Mouse (Mus musculus): ENCODE data around the gene Pgp. TPM values are rescaled to one million over a fixed set of nuclear protein-coding genes. Genes with fewer than 3 reads are reported as not detected.
"Not testable (repeated sequence)": the region's sequence is repeated elsewhere in the genome, so short reads cannot be mapped to it uniquely, and the experiment has no call there.

The Pgp gene
- polyA plus RNA-seq, 1 experiment from 2014 or later: 41.3 TPM

- no peaks in the 10 kb centered on the region for H3K27me3 ChIP-seq
- in situ Hi-C loops (cut with MboI; ENCODE audit: low pct_unique_long_range_greater_than_20kb): no loop called here
- DNase-seq (ENCODE audit: low read depth, low spot score) (no peak), ATAC-seq (no peak)
- no peak for TF ChIP-seq CTCF (IDR thresholded peaks at IDR 0.05)
- POLR2A ChIA-PET: no interaction called here
- CTCF ChIA-PET: interaction anchor here (1.0 kb wide), 1 partner anchor 38 kb away, joined by 3 read pairs; the partner anchor contains the start of gene Mlst8
These were observed 29.0 kb upstream of the Pgp start for GRCm38 (mm10) chr17:24441148-24441547.

DNA sequence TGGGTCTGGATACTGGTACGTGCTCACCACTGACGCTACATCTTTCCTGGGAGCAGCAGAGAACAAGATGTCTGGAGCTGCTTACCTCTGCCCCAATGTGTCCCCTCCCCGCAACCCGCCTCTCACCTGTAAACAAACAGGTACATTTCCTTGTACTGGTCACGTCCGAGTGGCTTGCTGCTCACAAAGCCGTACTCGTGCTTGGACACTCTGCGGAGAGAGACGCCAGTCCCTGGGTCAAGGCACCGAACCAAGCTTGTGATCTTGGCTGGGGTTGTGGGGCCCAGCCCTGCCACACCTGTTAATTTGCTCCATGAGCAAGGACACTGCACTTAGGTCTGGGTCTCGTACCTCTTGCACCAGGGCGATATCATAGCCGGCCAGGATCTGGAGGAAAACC lies 28.1 kb upstream of the Pgp start:
- TF ChIP-seq CTCF (IDR thresholded peaks at IDR 0.05): no peak
- ChIA-PET CTCF (no interaction called here), POLR2A (no interaction called here)
- DNase-seq (ENCODE audit: low read depth, low spot score) (no peak), ATAC-seq (no peak)
- in situ Hi-C loops (cut with MboI; ENCODE audit: low pct_unique_long_range_greater_than_20kb): no loop called here
- no peaks in the 10 kb centered on the region for H3K27me3 ChIP-seq

- no peaks in the 10 kb centered on the region for H3K27me3 ChIP-seq
- no peak for TF ChIP-seq CTCF (IDR thresholded peaks at IDR 0.05)
- in situ Hi-C loops (cut with MboI; ENCODE audit: low pct_unique_long_range_greater_than_20kb): no loop called here
- ChIA-PET POLR2A (no interaction called here), CTCF (no interaction called here)
- ATAC-seq (no peak), DNase-seq (ENCODE audit: low read depth, low spot score) (no peak)
These were observed 27.5 kb upstream of the Pgp start, which contains the start of gene Dnase1l2 for GRCm38 (mm10) chr17:24442632-24443155. Dnase1l2 (minus strand) TSS chr17:24443105.

- ChIA-PET CTCF (interaction anchor here (1.4 kb wide), 1 partner anchor 51 kb away, joined by 3 read pairs; no protein-coding TSS in a partner anchor), POLR2A (interaction anchor here (1.4 kb wide), 1 partner anchor 10 kb away, joined by 3 read pairs; no protein-coding TSS in a partner anchor)
These were observed 26.8 kb upstream of the Pgp start for GRCm38 (mm10) chr17:24443409-24443808.

GRCm38 (mm10) chr17:24446590-24446989 lies 23.6 kb upstream of the Pgp start:
- CTCF ChIA-PET: no interaction called here
- no peak for DNase-seq (ENCODE audit: low read depth, low spot score)
- TF ChIP-seq CTCF (IDR thresholded peaks at IDR 0.05): no peak

More at GRCm38 (mm10) chr17:24443409-24443808, 26.8 kb upstream of the Pgp start:
- TF ChIP-seq CTCF (IDR thresholded peaks at IDR 0.05): no peak
- ATAC-seq (no peak), DNase-seq (ENCODE audit: low read depth, low spot score) (no peak)
- in situ Hi-C loops (cut with MboI; ENCODE audit: low pct_unique_long_range_greater_than_20kb): no loop called here
- no peaks in the 10 kb centered on the region for H3K27me3 ChIP-seq

GRCm38 (mm10) chr17:24449507-24449906 lies 20.7 kb upstream of the Pgp start:
- in situ Hi-C loops (cut with MboI; ENCODE audit: low pct_unique_long_range_greater_than_20kb): no loop called here
- no peak for DNase-seq (ENCODE audit: low read depth, low spot score)
- no peak for ATAC-seq
- CTCF ChIA-PET: no interaction called here
- TF ChIP-seq CTCF (IDR thresholded peaks at IDR 0.05): no peak
- no peaks in the 10 kb centered on the region for H3K27me3 ChIP-seq
- POLR2A ChIA-PET: no interaction called here

More at GRCm38 (mm10) chr17:24446590-24446989, 23.6 kb upstream of the Pgp start:
- H3K27me3 ChIP-seq: no peaks in the 10 kb centered on the region
- in situ Hi-C loops (cut with MboI; ENCODE audit: low pct_unique_long_range_greater_than_20kb): no loop called here
- POLR2A ChIA-PET: no interaction called here
- ATAC-seq: no peak

DNA sequence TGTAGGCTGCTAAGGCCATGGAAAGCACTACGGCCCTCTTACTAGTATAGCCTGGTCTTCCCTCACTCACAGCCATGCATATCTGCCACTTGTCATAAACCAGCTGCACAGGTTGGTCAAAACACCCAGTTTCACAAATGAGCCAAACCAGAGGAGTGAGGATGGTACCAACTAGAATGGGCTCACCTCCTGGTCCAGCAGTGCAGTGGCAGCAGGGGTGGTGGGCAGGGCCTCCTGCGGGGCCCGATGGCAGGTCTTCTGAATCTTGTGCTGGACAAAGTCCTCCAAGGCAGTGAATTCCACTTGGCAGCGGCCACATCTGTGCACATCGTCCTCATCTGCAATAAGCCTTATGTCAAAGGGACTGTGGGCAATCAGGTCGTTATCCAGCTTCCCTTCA lies 19.0 kb upstream of the Pgp start:
- ChIA-PET CTCF (interaction anchor here (1.3 kb wide), 1 partner anchor 14 kb away, joined by 5 read pairs; no protein-coding TSS in a partner anchor), POLR2A (interaction anchor here (0.5 kb wide), 1 partner anchor 1732 kb away, joined by 5 read pairs; no protein-coding TSS in a partner anchor)
- in situ Hi-C loops (cut with MboI; ENCODE audit: low pct_unique_long_range_greater_than_20kb): no loop called here
- no peak for DNase-seq (ENCODE audit: low read depth, low spot score)
- no peaks in the 10 kb centered on the region for H3K27me3 ChIP-seq
- ATAC-seq: no peak
- no peak for TF ChIP-seq CTCF (IDR thresholded peaks at IDR 0.05)

- in situ Hi-C loops (cut with MboI; ENCODE audit: low pct_unique_long_range_greater_than_20kb): no loop called here
- ATAC-seq: no peak
- no peak for DNase-seq (ENCODE audit: low read depth, low spot score)
- POLR2A ChIA-PET: interaction anchor here (1.1 to 3.6 kb wide), 2 partner anchors 10 to 18 kb away, joined by 3 to 12 read pairs; partner anchors contain the start of genes E4f1 and Pgp
- CTCF ChIA-PET: interaction anchor here (1.0 to 1.8 kb wide), 2 partner anchors 16 to 26 kb away, joined by 3 to 5 read pairs; no protein-coding TSS in a partner anchor
- H3K27me3 ChIP-seq: no peaks in the 10 kb centered on the region
- no peak for TF ChIP-seq CTCF (IDR thresholded peaks at IDR 0.05)
These were observed 16.8 kb upstream of the Pgp start for GRCm38 (mm10) chr17:24453372-24453771.

GRCm38 (mm10) chr17:24454218-24454755 lies 15.9 kb upstream of the Pgp start:
- DNase-seq (ENCODE audit: low read depth, low spot score) (no peak), ATAC-seq (peak; percentile 6)
- TF ChIP-seq CTCF (IDR thresholded peaks at IDR 0.05): no peak
- H3K27me3 ChIP-seq: no peaks in the 10 kb centered on the region
- in situ Hi-C loops (cut with MboI; ENCODE audit: low pct_unique_long_range_greater_than_20kb): no loop called here
- ChIA-PET POLR2A (interaction anchor here (1.1 to 3.6 kb wide), 4 partner anchors 10 to 96 kb away, joined by 3 to 12 read pairs (median 4); partner anchors contain the start of genes E4f1, Pgp and Pkd1), CTCF (interaction anchor here (0.8 to 1.8 kb wide), 2 partner anchors 17 to 25 kb away, joined by 3 to 5 read pairs; partner anchors contain the start of gene Mlst8)

DNA sequence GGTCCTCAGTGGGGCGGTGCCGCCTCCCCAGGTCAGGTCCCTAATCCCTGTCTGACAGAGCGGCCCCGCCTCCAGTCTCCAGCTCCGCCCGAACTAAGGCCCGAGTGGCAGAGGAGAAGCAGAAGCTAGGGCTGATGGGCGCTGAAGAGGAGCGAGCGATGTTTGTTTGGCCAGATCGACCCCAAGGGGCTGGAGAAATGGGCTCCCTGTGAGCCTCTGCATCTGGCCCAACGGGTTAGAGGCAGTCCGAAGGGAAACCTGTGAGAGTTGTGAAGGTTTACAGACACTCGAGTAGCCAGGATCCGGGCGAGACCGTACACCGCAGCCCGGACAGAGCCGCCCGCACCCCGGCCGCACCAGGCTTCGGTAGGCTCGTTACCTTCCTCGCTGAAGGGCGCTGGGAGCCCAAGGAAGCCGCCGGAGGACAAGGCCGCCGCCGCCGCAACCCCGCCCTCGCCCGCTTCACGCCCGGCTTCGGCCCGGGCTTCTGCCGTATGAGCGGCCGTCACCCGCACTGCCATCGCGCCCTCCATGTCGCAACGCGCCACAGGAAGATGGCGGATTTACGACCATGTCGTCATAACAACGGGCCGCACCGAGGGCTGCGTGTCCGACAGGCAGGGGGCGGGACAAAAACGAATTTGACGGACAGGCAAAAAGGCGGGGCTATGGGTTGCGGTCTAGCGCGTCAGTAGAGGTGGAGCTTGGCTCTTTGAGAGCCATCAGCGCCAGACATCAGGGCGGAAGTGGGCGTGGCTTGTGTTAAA lies 15.3 kb upstream of the Pgp start:
- DNase-seq (ENCODE audit: low read depth, low spot score): peak; percentile 89
- peak; percentile 81 for ATAC-seq
- in situ Hi-C loops (cut with MboI; ENCODE audit: low pct_unique_long_range_greater_than_20kb): no loop called here
- CTCF ChIA-PET: interaction anchor here (1.8 kb wide), 1 partner anchor 18 kb away, joined by 5 read pairs; no protein-coding TSS in a partner anchor
- H3K27me3 ChIP-seq: no peaks in the 10 kb centered on the region
- POLR2A ChIA-PET: interaction anchor here (1.2 to 3.6 kb wide), 4 partner anchors 16 to 95 kb away, joined by 3 to 12 read pairs (median 4); partner anchors contain the start of genes E4f1, Pgp and Pkd1
- no peak for TF ChIP-seq CTCF (IDR thresholded peaks at IDR 0.05)

GRCm38 (mm10) chr17:24455523-24456206 lies 14.5 kb upstream of the Pgp start:
- CTCF ChIA-PET; H3K27me3 ChIP-seq; DNase-seq (ENCODE audit: low read depth, low spot score); ATAC-seq; in situ Hi-C loops (cut with MboI; ENCODE audit: low pct_unique_long_range_greater_than_20kb): not testable (repeated sequence)
- POLR2A ChIA-PET: interaction anchor here (1.3 to 3.6 kb wide), 2 partner anchors 16 to 24 kb away, joined by 3 to 12 read pairs; partner anchors contain the start of genes E4f1 and Pgp

Data from Patski (cell line).